ENCODE assay signal across 8 mouse cellular contexts in genomic region chr4:138555531-138555930, GRCm38 (mm10).
DNase-seq lines count a peak whose midpoint lies in the region; ATAC-seq lines count a peak whose summit lies in the region.

No protein-coding gene starts in this region.

- no peaks in the 10 kb centered on the region for H3K36me3 ChIP-seq in forebrain, embryonic 11.5 days (ENCODE audit: control insufficient read depth, insufficient read depth, low read length)
- H3K36me3 ChIP-seq in heart, embryonic 16.5 days (ENCODE audit: control insufficient read depth, insufficient read depth), result no peaks in the 10 kb centered on the region
- H3K36me3 ChIP-seq in stomach, embryonic 15.5 days, result no peaks in the 10 kb centered on the region

- DNase-seq in embryo, embryonic 10 days (ENCODE audit: low spot score), result peak; percentile 45
- DNase-seq in embryo, embryonic 9.5 days (ENCODE audit: extremely low spot score), result no peak
- peak; percentile 57 for DNase-seq in forebrain, embryonic 11.5 days (ENCODE audit: low spot score)
- DNase-seq in kidney, postnatal 14 days, result peak; percentile 70
- DNase-seq in lung, postnatal 25 days (ENCODE audit: low spot score), result peak; percentile 46
- DNase-seq in thymus, postnatal 4 days, result no peak

- no peak for ATAC-seq in forebrain, embryonic 11.5 days (replicated peaks; ENCODE audit: low FRiP score)
- no peak for ATAC-seq in heart, embryonic 16.5 days (replicated peaks; ENCODE audit: extremely low read depth, insufficient read depth, low FRiP score)
- no peak for ATAC-seq in stomach, embryonic 15.5 days (ENCODE audit: insufficient read depth, low FRiP score, low read depth)

- H3K4me1 ChIP-seq in forebrain, embryonic 11.5 days (replicated peaks; ENCODE audit: control insufficient read depth, insufficient read depth, low read length), result peaks cover 8% of the 10 kb centered on the region
- H3K4me1 ChIP-seq in heart, embryonic 16.5 days (ENCODE audit: control insufficient read depth, insufficient read depth, low read length), result no peaks in the 10 kb centered on the region
- H3K4me1 ChIP-seq in stomach, embryonic 15.5 days, result peaks cover 7% of the 10 kb centered on the region

- peak overlapping the region; percentile 38 for H3K4me2 ChIP-seq in forebrain, embryonic 11.5 days (ENCODE audit: low read depth, low read length, severe bottlenecking)
- H3K4me2 ChIP-seq in heart, embryonic 16.5 days (ENCODE audit: low read depth, low read length), result peak overlapping the region; percentile 45
- peak overlapping the region; percentile 54 for H3K4me2 ChIP-seq in stomach, embryonic 15.5 days

- no peaks in the 10 kb centered on the region for H3K9me3 ChIP-seq in forebrain, embryonic 11.5 days (ENCODE audit: control insufficient read depth, low read length)
- no peaks in the 10 kb centered on the region for H3K9me3 ChIP-seq in heart, embryonic 16.5 days (replicated peaks; ENCODE audit: control insufficient read depth, low read length)
- H3K9me3 ChIP-seq in stomach, embryonic 15.5 days, result no peaks in the 10 kb centered on the region

- peak overlapping the region; percentile 11; the same call in 1 of the 2 replicates for H3K4me3 ChIP-seq in forebrain, embryonic 11.5 days (ENCODE audit: low read depth, low read length)
- peak overlapping the region; percentile 19 for H3K4me3 ChIP-seq in heart, embryonic 16.5 days (ENCODE audit: low read length)
- H3K4me3 ChIP-seq in stomach, embryonic 15.5 days (replicated peaks), result peak overlapping the region; percentile 26

- peaks cover 21% of the 10 kb centered on the region; the same call in 1 of the 2 replicates for H3K27me3 ChIP-seq in forebrain, embryonic 11.5 days (ENCODE audit: control insufficient read depth, insufficient read depth, low read length)
- peaks cover 52% of the 10 kb centered on the region for H3K27me3 ChIP-seq in heart, embryonic 16.5 days (ENCODE audit: control insufficient read depth, insufficient read depth, low read length)
- H3K27me3 ChIP-seq in stomach, embryonic 15.5 days (replicated peaks), result peaks cover 28% of the 10 kb centered on the region

- WGBS in forebrain, embryonic 11.5 days, result under 1% methylated on average over 19 of the region's 19 CpGs
- 2% methylated on average over 19 of the region's 19 CpGs for WGBS in heart, embryonic 16.5 days
- WGBS in stomach, embryonic 15.5 days, result 3% methylated on average over 19 of the region's 19 CpGs

- H3K9ac ChIP-seq in forebrain, embryonic 11.5 days (ENCODE audit: low read length), result peak overlapping the region; percentile 29; the same call in 1 of the 2 replicates
- no peak overlapping the region for H3K9ac ChIP-seq in heart, embryonic 16.5 days (ENCODE audit: low read length)
- H3K9ac ChIP-seq in stomach, embryonic 15.5 days, result no peak overlapping the region

- H3K27ac ChIP-seq in forebrain, embryonic 11.5 days (ENCODE audit: low read depth, low read length), result no peak overlapping the region
- H3K27ac ChIP-seq in heart, embryonic 16.5 days (ENCODE audit: low read length), result no peak overlapping the region
- no peak overlapping the region for H3K27ac ChIP-seq in stomach, embryonic 15.5 days

Comparison
In these comparisons a context has a peak if more than half of its experiments do, and no peak if none do; other contexts are left out.
1. DNase-seq: peak in embryo, embryonic 10 days (single experiment), forebrain, embryonic 11.5 days (single experiment), kidney, postnatal 14 days (single experiment) and lung, postnatal 25 days (single experiment); none in embryo, embryonic 9.5 days (single experiment) and thymus, postnatal 4 days (single experiment).
2. Peak in every context shown above with its lines, with median percentiles within 50 percentile points of each other: H3K4me2 ChIP-seq and H3K4me3 ChIP-seq.